Mouse (Mus musculus) lung, embryonic 14.5 days (tissue): ENCODE measurements around the gene Inhbe. TPM values are rescaled to one million over a fixed set of nuclear protein-coding genes. Genes with fewer than 3 reads are reported as not detected.

ENCODE experiments used
- ATAC-seq: fragments of 200-750 bp; cut with Nextera tagmentation; 2 replicates; pipeline ENCODE4 v1.8.0; 2017; ENCODE audit warnings: mild to moderate bottlenecking, moderate TSS enrichment, moderate library complexity; ENCODE audit not compliant: insufficient read depth
- DNase-seq: peaks from one replicate; pipeline ENCODE4 v3.0.0-alpha.2; 2015
- H3K27ac ChIP-seq: fragments of 300-500 bp; sonication (generic); 2 replicates; pipeline ENCODE4 v1.5.1; 2014; ENCODE audit warnings: low read depth, mild to moderate bottlenecking, moderate library complexity
- H3K27me3 ChIP-seq: fragments of 300-500 bp; sonication (generic); 2 replicates; pipeline ENCODE4 v1.6.1; 2014; ENCODE audit warnings: low read length, control low read depth; ENCODE audit not compliant: insufficient read depth
- H3K36me3 ChIP-seq: fragments of 300-500 bp; sonication (generic); 2 replicates; pipeline ENCODE4 v1.6.1; 2014; ENCODE audit warnings: control low read depth; ENCODE audit not compliant: insufficient read depth
- H3K4me1 ChIP-seq: fragments of 300-500 bp; sonication (generic); 2 replicates; pipeline ENCODE4 v1.6.1; 2014; ENCODE audit warnings: antibody characterized with exemption, control low read depth; ENCODE audit not compliant: insufficient read depth
- H3K4me2 ChIP-seq: fragments of 300-500 bp; sonication (generic); 2 replicates; pipeline ENCODE4 v1.6.1; 2014; ENCODE audit warnings: mild to moderate bottlenecking
- H3K4me3 ChIP-seq: fragments of 300-500 bp; sonication (generic); 2 replicates; pipeline ENCODE4 v1.5.1; 2014; ENCODE audit warnings: low read depth, low read length
- H3K9ac ChIP-seq: fragments of 300-500 bp; sonication (generic); 2 replicates; pipeline ENCODE4 v1.6.1; 2014
- H3K9me3 ChIP-seq: fragments of 300-500 bp; sonication (generic); 2 replicates; pipeline ENCODE4 v1.6.1; 2016; ENCODE audit warnings: low read depth, low read length, control low read depth
- CTCF ChIP-seq: IDR thresholded peaks from 2 replicates; pipeline ENCODE4 v1.5.1; 2016; ENCODE audit warnings: antibody characterized with exemption, low read depth
- whole genome bisulfite sequencing: fragments of 180-500 bp; shearing (Covaris S2); extraction: QIAGEN DNeasy Blood & Tissue Kit; methylation state at CpG from one replicate; pipeline ENCODE4 v1.1.7; 2014; 5-methylcytosine and 5-hydroxymethylcytosine counted together
- polyA plus RNA-seq: library from polyadenylated mRNA; unstranded; fragments of >200 nt; fragmentation: Nextera tagmentation; extraction: Ambion mirVana; gene quantifications from 2 replicates; pipeline ENCODE4 v1.2.1, GENCODE M21; 2014

Gene Inhbe
- polyA plus RNA-seq, 1 experiment from 2014 or later: 0.04 TPM

- H3K9me3 ChIP-seq: no peaks in the 10 kb centered on the region
- H3K4me1 ChIP-seq: no peaks in the 10 kb centered on the region
- ATAC-seq (no peak), DNase-seq (no peak)
- H3K27me3 ChIP-seq: no peaks in the 10 kb centered on the region
- H3K27ac ChIP-seq: no peak overlapping the region
- H3K9ac ChIP-seq: no peak overlapping the region
- no peak for TF ChIP-seq CTCF
- WGBS: 90% methylated on average over 11 of the region's 11 CpGs
- no peak overlapping the region for H3K4me2 ChIP-seq
- no peaks in the 10 kb centered on the region for H3K36me3 ChIP-seq
- no peak overlapping the region for H3K4me3 ChIP-seq
These were observed 1.4 kb downstream of the Inhbe start for GRCm38 (mm10) chr10:127352766-127353165.

DNA sequence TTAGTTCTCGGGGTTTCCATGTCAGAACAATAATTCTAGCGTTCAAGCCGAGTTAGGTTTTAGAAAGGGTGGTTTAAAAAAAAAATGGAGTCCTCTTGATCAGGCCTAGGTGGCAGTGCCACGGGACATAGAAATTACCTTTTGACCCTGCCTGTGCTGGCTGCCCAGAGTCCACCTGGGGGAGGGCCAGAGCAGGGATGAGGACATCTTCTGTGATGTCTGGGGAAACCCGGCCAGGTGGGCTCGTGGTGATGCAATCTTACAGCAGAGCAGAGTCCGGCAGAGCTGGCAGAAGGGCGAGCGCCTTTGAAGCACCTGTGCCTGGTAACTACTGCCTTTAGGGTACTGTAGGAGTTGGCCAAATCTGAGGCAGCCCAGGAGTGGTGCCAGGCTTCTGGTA lies 2.0 kb downstream of the Inhbe start:
- H3K9me3 ChIP-seq: no peaks in the 10 kb centered on the region
- H3K27me3 ChIP-seq: no peaks in the 10 kb centered on the region
- 82% methylated on average over 9 of the region's 9 CpGs for WGBS
- ATAC-seq (no peak), DNase-seq (no peak)
- H3K27ac ChIP-seq: no peak overlapping the region
- H3K4me3 ChIP-seq: no peak overlapping the region
- H3K4me1 ChIP-seq: no peaks in the 10 kb centered on the region
- no peak overlapping the region for H3K4me2 ChIP-seq
- TF ChIP-seq CTCF: no peak
- H3K36me3 ChIP-seq: no peaks in the 10 kb centered on the region
- no peak overlapping the region for H3K9ac ChIP-seq

- Histone ChIP-seq H3K9ac (no peak overlapping the region), H3K36me3 (no peaks in the 10 kb centered on the region), H3K4me3 (no peak overlapping the region), H3K4me2 (no peak overlapping the region), H3K27me3 (no peaks in the 10 kb centered on the region), H3K9me3 (no peaks in the 10 kb centered on the region), H3K4me1 (no peaks in the 10 kb centered on the region), H3K27ac (no peak overlapping the region)
- 67% methylated on average over 8 of the region's 8 CpGs for WGBS
- TF ChIP-seq CTCF: no peak
- DNase-seq (no peak), ATAC-seq (no peak)
These were observed 2.5 kb downstream of the Inhbe start for GRCm38 (mm10) chr10:127351719-127352118.

- ATAC-seq (no peak), DNase-seq (no peak)
- H3K36me3 ChIP-seq: no peaks in the 10 kb centered on the region
- no peak overlapping the region for H3K4me3 ChIP-seq
- TF ChIP-seq CTCF: no peak; the same call in 1 of the 2 replicates
- no peaks in the 10 kb centered on the region for H3K4me1 ChIP-seq
- peak overlapping the region; percentile 55 for H3K4me2 ChIP-seq
- 79% methylated on average over 8 of the region's 8 CpGs for WGBS
- H3K27me3 ChIP-seq: no peaks in the 10 kb centered on the region
- H3K9ac ChIP-seq: no peak overlapping the region
- no peak overlapping the region for H3K27ac ChIP-seq
- no peaks in the 10 kb centered on the region for H3K9me3 ChIP-seq
These were observed 3.0 kb downstream of the Inhbe start for GRCm38 (mm10) chr10:127351285-127351595.

GRCm38 (mm10) chr10:127350594-127351284 lies 3.5 kb downstream of the Inhbe start:
- TF ChIP-seq CTCF: peak; percentile 92
- peak overlapping the region; percentile 17; the same call in 1 of the 2 replicates for H3K4me3 ChIP-seq
- H3K9me3 ChIP-seq: no peaks in the 10 kb centered on the region
- 0 out of 2 replicates have a peak overlapping the region, but pooled peaks have one; percentile 34 for H3K9ac ChIP-seq
- H3K27me3 ChIP-seq: no peaks in the 10 kb centered on the region
- DNase-seq (peak; percentile 89), ATAC-seq (peak; percentile 82)
- H3K4me1 ChIP-seq: no peaks in the 10 kb centered on the region
- H3K4me2 ChIP-seq: peak overlapping the region; percentile 55
- no peaks in the 10 kb centered on the region for H3K36me3 ChIP-seq
- WGBS: 8% methylated on average over 24 of the region's 24 CpGs
- H3K27ac ChIP-seq: no peak overlapping the region

GRCm38 (mm10) chr10:127349810-127350209 lies 4.4 kb downstream of the Inhbe start:
- no peak overlapping the region for H3K27ac ChIP-seq
- no peaks in the 10 kb centered on the region for H3K9me3 ChIP-seq
- 72% methylated on average over 8 of the region's 8 CpGs for WGBS
- H3K27me3 ChIP-seq: no peaks in the 10 kb centered on the region
- DNase-seq (no peak), ATAC-seq (no peak; the same call in 1 of the 2 replicates)
- no peak overlapping the region for H3K9ac ChIP-seq
- H3K4me1 ChIP-seq: no peaks in the 10 kb centered on the region
- H3K4me2 ChIP-seq: no peak overlapping the region
- no peak for TF ChIP-seq CTCF
- no peak overlapping the region for H3K4me3 ChIP-seq
- H3K36me3 ChIP-seq: no peaks in the 10 kb centered on the region

DNA sequence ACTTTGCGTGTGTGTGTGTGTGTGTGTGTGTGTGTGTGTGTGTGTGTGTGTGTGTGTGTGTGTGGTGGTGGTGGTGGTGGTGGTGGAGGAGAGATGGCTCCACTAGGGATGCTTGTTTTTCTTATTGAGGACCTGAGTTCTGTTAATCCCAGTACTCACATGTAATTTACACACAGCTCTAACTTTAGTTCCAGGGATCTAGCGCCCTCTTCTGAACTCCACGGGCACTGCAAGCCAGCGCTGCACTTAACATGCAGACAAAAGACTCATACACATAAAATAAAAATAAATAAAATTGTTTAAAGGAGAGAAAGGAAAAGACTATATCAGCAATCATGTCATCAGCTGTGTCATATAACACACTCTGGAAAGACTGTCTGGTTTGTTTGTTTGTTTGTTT lies 5.3 kb downstream of the Inhbe start:
- H3K9me3 ChIP-seq: no peaks in the 10 kb centered on the region
- H3K36me3 ChIP-seq: no peaks in the 10 kb centered on the region
- no peak overlapping the region for H3K4me2 ChIP-seq
- no peak overlapping the region for H3K9ac ChIP-seq
- DNase-seq (peak; percentile 42), ATAC-seq (no peak)
- TF ChIP-seq CTCF: peak; percentile 24
- H3K27ac ChIP-seq: no peak overlapping the region
- WGBS: 69% methylated on average over 4 of the region's 4 CpGs
- no peak overlapping the region for H3K4me3 ChIP-seq
- no peaks in the 10 kb centered on the region for H3K27me3 ChIP-seq
- no peaks in the 10 kb centered on the region for H3K4me1 ChIP-seq
